Mouse (Mus musculus) olfactory bulb, adult 2 months (tissue): ENCODE measurements around the gene Rexo1. TPM values are rescaled to one million over a fixed set of nuclear protein-coding genes. Genes with fewer than 3 reads are reported as not detected.

Experiments used
- H3K27ac ChIP-seq: fragments of 200-500 bp; 2 replicates; pipeline ENCODE4 v1.5.1; 2012; ENCODE audit warnings: low read depth, low read length; ENCODE audit not compliant: insufficient read depth
- H3K4me1 ChIP-seq: fragments of 200-500 bp; 2 replicates; pipeline ENCODE4 v1.6.1; 2012; ENCODE audit warnings: low read length; ENCODE audit not compliant: control insufficient read depth, insufficient read depth
- H3K4me3 ChIP-seq: fragments of 200-500 bp; 2 replicates; pipeline ENCODE4 v1.5.1; 2012; ENCODE audit warnings: mild to moderate bottlenecking, low read depth, low read length, moderate library complexity; ENCODE audit not compliant: insufficient read depth
- CTCF ChIP-seq: fragments of 200-500 bp; IDR thresholded peaks from 2 replicates; pipeline ENCODE4 v1.5.1; 2012; ENCODE audit warnings: low read depth, mild to moderate bottlenecking, low read length, moderate library complexity; ENCODE audit not compliant: insufficient read depth
- POLR2A ChIP-seq: fragments of 200-500 bp; IDR thresholded peaks from 2 replicates; pipeline ENCODE4 v1.6.1; 2012; ENCODE audit warnings: mild to moderate bottlenecking, low read depth, low read length, moderate library complexity; ENCODE audit not compliant: insufficient read depth
- WGBS: fragments of 180-500 bp; shearing (Covaris S2); methylation state at CpG from one replicate; pipeline ENCODE4 v1.1.7; 2018; 5-methylcytosine and 5-hydroxymethylcytosine counted together
- polyA plus RNA-seq: library from polyadenylated mRNA; stranded (reverse); fragments of >200 nt; gene quantifications from 2 replicates; pipeline ENCODE4 v1.2.4, GENCODE M21; 2012; ENCODE audit warnings: low replicate concordance; ENCODE audit not compliant: missing spikeins, insufficient read depth, insufficient read length

The Rexo1 gene
- polyA plus RNA-seq, 1 experiment = not detected

DNA sequence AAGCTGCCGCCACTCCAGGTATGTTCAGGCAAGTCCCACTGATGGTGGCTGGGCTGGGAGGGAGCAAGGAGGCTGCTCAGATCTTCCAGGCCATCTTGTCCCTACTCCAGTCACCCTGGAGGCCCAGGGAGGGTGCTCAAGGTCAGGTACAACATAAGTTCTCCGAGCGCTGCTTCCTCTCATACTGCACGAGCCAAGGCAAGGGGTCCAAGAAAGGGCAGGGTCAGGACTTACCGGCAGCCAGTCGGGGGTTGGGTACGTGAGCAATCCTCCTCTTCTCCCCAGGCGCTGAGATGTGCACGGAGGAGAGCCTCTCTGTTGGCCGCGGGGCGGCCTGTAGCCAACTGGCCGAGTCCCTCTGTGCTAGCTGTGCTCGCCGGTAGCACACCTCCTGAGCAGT lies 13.8 kb downstream of the Rexo1 start:
- H3K4me1 ChIP-seq = no peaks in the 10 kb centered on the region
- no peak overlapping the region for H3K4me3 ChIP-seq
- no peak for TF ChIP-seq POLR2A
- TF ChIP-seq CTCF = no peak
- no peak overlapping the region for H3K27ac ChIP-seq
- WGBS = 92% methylated on average over 15 of the region's 15 CpGs

DNA sequence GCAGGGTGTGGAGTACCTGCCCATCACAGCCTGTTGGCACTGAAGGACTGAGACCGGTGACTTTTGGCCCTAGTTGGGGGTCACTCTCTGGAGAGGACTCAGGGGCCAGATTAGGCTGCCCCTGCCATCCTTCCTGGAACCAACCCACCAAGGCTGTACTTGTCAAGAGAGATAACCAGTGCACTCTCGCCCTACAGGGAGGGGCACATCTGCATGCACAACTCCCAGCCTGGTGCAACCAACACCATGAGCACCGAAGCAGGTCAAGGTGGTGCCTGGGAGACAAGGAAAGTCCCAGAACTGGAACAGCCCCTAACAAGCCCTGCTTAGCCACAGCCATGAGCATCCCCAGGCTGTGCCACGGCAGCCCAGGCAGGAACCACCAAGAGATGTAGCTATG lies 14.4 kb downstream of the Rexo1 start:
- Histone ChIP-seq H3K4me3 (no peak overlapping the region), H3K27ac (no peak overlapping the region), H3K4me1 (no peaks in the 10 kb centered on the region)
- WGBS = 96% methylated on average over 4 of the region's 4 CpGs
- TF ChIP-seq POLR2A (no peak), CTCF (no peak)

DNA sequence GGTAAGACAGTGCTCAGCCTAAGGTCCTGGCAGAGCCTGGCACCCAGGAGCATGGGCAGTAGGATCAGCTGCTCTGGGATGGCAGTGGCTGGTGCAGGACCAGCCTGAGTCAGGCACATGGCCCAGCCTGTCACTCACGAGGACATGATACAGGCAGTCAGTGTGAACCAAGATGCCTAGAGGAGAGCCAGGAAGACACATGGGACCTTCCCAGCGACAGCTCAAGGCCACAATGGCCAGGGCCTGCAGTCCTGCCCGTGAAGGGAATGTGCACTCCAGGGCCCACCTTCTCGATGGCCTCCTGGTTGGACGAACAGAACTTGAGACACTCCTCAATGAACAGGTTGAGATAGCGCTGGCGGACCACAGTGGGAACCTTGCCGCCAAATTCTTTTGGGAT lies 15.8 kb downstream of the Rexo1 start:
- WGBS = 93% methylated on average over 8 of the region's 8 CpGs
- Histone ChIP-seq H3K4me3 (no peak overlapping the region), H3K27ac (no peak overlapping the region), H3K4me1 (no peaks in the 10 kb centered on the region)
- TF ChIP-seq POLR2A (no peak), CTCF (no peak)

DNA sequence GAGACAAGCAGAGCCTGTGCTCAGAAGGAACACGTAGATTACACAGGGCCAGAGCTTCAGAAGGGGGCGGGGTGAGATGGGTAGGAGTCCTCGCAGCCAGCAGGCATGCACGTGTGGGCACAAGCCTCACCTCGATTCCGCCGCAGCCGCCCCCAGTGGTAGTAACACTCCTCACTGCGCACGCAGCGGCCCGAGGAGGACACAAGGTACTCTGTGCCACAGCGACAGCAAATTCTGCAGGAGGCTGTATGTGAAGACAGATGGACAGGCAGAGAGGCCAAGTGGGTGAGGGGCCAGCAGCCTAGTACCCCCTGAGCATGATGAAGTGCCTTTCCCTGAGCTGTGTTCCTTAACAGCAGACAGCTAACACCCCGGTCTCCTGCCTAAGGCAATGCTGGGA lies 17.5 kb downstream of the Rexo1 start:
- Histone ChIP-seq H3K4me1 (peaks cover 8% of the 10 kb centered on the region), H3K4me3 (no peak overlapping the region), H3K27ac (no peak overlapping the region)
- WGBS = 84% methylated on average over 14 of the region's 14 CpGs
- no peak for TF ChIP-seq CTCF
- TF ChIP-seq POLR2A = no peak

DNA sequence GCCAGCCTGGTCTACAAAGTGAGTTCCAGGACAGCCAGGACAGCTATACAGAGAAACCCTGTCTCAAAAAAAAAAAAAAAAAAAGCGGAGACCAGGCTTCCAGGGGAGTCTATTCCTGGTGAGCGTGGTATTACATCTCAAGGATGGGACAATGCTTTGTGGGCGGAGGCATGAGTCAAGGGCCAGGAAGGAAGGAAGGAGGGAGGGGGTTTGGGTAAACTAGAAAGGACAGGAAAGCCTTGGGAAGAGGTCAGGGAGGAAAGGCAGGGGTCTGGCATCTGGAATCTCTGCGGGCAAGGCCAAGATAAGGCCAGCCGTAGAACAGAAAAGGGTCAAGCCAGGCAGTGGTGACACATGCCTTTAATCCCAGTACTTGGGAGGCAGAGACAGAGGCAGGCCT lies 21.9 kb downstream of the Rexo1 start:
- TF ChIP-seq CTCF = no peak
- TF ChIP-seq POLR2A = no peak
- no peak overlapping the region for H3K27ac ChIP-seq
- H3K4me1 ChIP-seq = peaks cover 15% of the 10 kb centered on the region
- H3K4me3 ChIP-seq = no peak overlapping the region
- WGBS = 46% methylated on average over 5 of the region's 5 CpGs

DNA sequence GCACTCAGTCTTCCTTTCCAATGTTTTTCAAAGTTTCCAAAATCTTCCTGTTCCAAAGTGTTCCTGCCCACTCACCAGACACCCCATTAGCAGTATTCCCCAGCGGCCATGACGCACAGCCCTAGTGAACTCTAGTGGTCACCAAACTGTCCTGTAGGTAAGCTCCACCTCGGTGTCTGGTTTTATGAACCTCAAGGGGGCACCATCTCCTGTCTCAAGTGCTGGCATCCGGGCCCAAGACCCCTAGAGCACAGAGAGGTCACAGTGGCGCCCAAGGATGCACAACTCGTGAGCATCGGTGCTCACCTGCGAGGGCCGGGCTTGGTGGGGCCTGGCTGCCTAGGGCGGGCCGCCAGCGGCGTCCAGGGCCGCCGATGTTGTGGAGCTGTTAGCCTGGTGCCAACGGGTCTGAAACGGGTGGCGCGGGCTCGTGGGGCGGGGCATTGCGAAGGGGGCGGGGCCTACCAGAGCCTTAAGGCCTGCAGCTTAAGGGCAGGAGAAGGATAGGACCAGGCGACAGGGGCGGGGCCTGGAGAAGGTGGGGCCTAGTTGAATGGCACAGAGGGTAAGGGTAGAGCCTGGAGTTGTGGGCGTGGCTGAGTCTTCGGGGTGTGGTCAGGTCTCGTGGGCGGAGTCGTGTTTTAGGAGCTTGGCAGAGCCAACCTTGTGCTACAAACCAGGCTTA lies 22.5 kb downstream of the Rexo1 start, which contains the start of gene Atp8b3:
Gene Atp8b3, minus strand, starts transcription at position 415 of the 685 bp plus-strand sequence.
- TF ChIP-seq CTCF (no peak), POLR2A (no peak)
- Histone ChIP-seq H3K4me1 (peaks cover 15% of the 10 kb centered on the region), H3K27ac (no peak within 1 kb of the TSS), H3K4me3 (no peak within 1 kb of the TSS)
- WGBS = 7% methylated on average over 30 of the region's 30 CpGs

DNA sequence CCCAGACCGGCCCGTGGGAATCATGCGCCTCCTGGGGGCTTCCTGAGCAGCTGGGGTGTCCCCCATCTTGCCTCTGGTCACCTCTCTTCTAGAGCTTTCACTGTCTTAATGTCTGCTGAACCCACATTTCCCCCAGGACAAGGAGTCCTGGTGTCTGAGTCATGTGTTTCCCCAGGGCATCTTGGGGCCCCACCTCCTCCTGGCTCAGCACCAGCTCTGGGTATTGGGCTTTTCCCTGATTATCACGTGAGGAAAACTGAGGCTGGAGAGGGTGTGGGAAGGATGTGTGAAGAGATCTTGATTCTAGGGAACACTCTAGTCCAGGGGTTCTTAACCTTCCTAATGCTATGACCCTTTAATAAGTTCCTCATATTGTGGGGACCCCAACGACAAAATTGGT lies 23.2 kb downstream of the Rexo1 start:
- WGBS = 51% methylated on average over 5 of the region's 5 CpGs
- no peak overlapping the region for H3K27ac ChIP-seq
- H3K4me3 ChIP-seq = no peak overlapping the region
- no peak for TF ChIP-seq CTCF
- no peak for TF ChIP-seq POLR2A
- peaks cover 15% of the 10 kb centered on the region for H3K4me1 ChIP-seq

DNA sequence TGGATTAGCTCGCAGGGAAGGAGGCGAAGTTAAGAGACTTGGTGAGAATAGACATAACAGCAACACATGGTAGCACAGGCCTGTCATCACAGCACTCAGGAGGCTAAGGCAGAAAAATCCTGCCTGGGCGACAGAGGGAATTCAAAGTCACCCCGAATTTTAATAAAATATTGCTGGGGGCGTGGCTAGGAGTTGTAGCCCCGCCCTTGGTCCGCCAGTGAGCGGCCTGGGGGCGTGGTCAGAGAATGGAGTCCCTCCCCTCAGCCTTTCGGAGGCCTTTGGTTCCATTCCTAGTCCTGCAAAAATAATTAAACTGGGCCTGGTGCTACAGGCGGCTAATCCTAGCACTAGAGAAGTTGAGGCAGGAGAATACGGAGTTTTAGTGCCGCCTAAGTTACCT lies 25.6 kb downstream of the Rexo1 start:
- 23% methylated on average over 13 of the region's 13 CpGs for WGBS
- Histone ChIP-seq H3K4me3 (no peak overlapping the region), H3K4me1 (peaks cover 15% of the 10 kb centered on the region), H3K27ac (no peak overlapping the region)
- TF ChIP-seq POLR2A (no peak), CTCF (no peak)

DNA sequence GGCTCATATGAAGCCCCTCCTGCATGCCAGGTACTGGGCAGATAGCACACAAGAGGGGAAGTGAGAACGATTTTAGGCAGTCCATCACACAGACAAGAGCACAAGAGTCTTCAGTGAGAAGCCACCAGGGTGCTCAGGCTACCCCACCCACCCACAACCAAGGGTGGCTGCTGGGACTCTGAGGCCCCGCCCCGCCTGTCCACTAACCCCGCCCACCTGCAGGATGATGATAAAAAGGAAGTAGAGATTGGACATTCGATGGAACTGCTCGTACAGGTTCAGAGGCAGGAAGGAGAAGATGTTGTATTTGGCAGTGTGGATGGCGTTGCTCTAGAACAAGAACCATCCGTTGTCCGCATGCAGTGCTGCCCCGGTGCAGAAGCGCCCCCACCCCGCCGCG lies 26.3 kb downstream of the Rexo1 start:
- H3K27ac ChIP-seq = no peak overlapping the region
- WGBS = 17% methylated on average over 14 of the region's 14 CpGs
- no peak overlapping the region for H3K4me3 ChIP-seq
- peaks cover 15% of the 10 kb centered on the region for H3K4me1 ChIP-seq
- TF ChIP-seq CTCF (no peak), POLR2A (no peak)
